Mouse (Mus musculus) heart, embryonic 13.5 days (tissue): ENCODE measurements around the gene Anapc11. TPM values are rescaled to one million over a fixed set of nuclear protein-coding genes. Genes with fewer than 3 reads are reported as not detected.
A peak's percentile ranks its signal among the peaks of the same experiment; 100 is the strongest.

Experiments used
- ATAC-seq: fragments of 200-750 bp; cut with Nextera tagmentation; 2 replicates; pipeline ENCODE4 v1.8.0; 2017; ENCODE audit warnings: moderate TSS enrichment; ENCODE audit not compliant: insufficient number of reproducible peaks, low FRiP score, low TSS enrichment; ENCODE audit errors: extremely low read depth
- H3K27ac ChIP-seq: fragments of 300-500 bp; sonication (generic); replicated peaks from 2 replicates; pipeline ENCODE4 v1.5.1; 2015; ENCODE audit warnings: moderate library complexity, mild to moderate bottlenecking, inconsistent platforms
- H3K27me3 ChIP-seq: fragments of 300-500 bp; sonication (generic); replicated peaks from 2 replicates; pipeline ENCODE4 v1.6.1; 2015; ENCODE audit warnings: mild to moderate bottlenecking, inconsistent platforms
- H3K36me3 ChIP-seq: fragments of 300-500 bp; sonication (generic); 2 replicates; pipeline ENCODE4 v1.6.1; 2015; ENCODE audit warnings: mild to moderate bottlenecking, inconsistent platforms
- H3K4me1 ChIP-seq: fragments of 300-500 bp; sonication (generic); 2 replicates; pipeline ENCODE4 v1.6.1; 2015; ENCODE audit warnings: inconsistent platforms
- H3K4me2 ChIP-seq: fragments of 300-500 bp; sonication (generic); 2 replicates; pipeline ENCODE4 v1.6.1; 2015; ENCODE audit warnings: inconsistent platforms, mild to moderate bottlenecking, moderate library complexity
- H3K4me3 ChIP-seq: fragments of 300-500 bp; sonication (generic); 2 replicates; pipeline ENCODE4 v1.5.1; 2015; ENCODE audit warnings: moderate library complexity, mild to moderate bottlenecking, inconsistent platforms
- H3K9ac ChIP-seq: fragments of 300-500 bp; sonication (generic); 2 replicates; pipeline ENCODE4 v1.6.1; 2015; ENCODE audit warnings: inconsistent platforms, mild to moderate bottlenecking, moderate library complexity
- H3K9me3 ChIP-seq: fragments of 300-500 bp; sonication (generic); 2 replicates; pipeline ENCODE4 v1.6.1; 2016; ENCODE audit warnings: inconsistent platforms
- WGBS: fragments of 180-500 bp; shearing (Covaris S2); methylation state at CpG from one replicate; pipeline ENCODE4 v1.1.7; 2015; ENCODE audit warnings: mixed read lengths; 5-methylcytosine and 5-hydroxymethylcytosine counted together
- polyA plus RNA-seq: library from polyadenylated mRNA; unstranded; fragments of >200 nt; fragmentation: Nextera tagmentation; extraction: Ambion mirVana; gene quantifications from 2 replicates; pipeline ENCODE4 v1.2.1, GENCODE M21; 2015

Anapc11 gene
- polyA plus RNA-seq, 1 experiment from 2014 or later = 174 TPM

DNA sequence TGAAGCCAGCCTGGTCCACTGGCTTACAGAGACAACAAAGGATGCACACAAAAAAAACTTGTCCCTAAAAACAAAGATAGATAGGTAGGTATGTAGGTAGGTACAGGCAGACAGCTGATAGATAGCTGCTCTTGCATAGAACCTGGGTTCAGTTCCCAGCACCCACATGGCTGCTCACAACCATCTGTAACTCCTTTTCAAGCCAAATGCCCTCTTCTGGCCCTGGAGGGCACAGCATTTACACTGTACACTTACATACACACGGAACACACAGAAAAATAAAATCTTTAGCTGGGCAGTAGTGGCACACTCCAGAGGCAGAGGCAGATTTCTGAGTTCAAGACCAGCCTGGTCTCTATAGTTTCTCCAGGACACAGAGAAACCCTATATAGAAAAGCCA lies 14.3 kb upstream of the Anapc11 start:
- Histone ChIP-seq H3K27me3 (no peaks in the 10 kb centered on the region), H3K27ac (no peak overlapping the region), H3K4me2 (no peak overlapping the region), H3K9me3 (peaks cover 5% of the 10 kb centered on the region), H3K4me1 (peaks cover 26% of the 10 kb centered on the region), H3K4me3 (no peak overlapping the region), H3K36me3 (peaks cover 71% of the 10 kb centered on the region), H3K9ac (no peak overlapping the region)
- 92% methylated on average over 1 of the region's 1 CpGs for WGBS
- ATAC-seq = no peak

DNA sequence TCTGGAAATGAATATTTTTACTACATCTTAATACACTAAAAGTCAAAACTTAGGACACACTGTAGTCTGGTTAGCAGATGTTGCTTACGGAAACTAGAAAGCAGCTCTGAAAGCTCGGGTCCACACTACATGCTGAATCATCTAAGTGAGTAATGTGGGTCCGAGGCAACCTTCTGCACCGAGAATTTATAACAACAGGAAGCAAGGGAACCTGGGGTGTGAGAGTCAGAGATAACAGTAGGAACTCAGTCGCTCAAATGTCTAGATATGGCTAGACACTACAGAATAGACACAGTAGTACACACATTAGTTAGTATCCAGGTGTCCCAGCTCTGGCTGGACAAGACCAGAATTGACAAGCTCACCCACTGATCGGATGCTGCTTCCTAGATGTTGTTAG lies 9.7 kb upstream of the Anapc11 start:
- Histone ChIP-seq H3K27me3 (no peaks in the 10 kb centered on the region), H3K4me1 (no peaks in the 10 kb centered on the region), H3K9me3 (peaks cover 5% of the 10 kb centered on the region), H3K36me3 (peaks cover 98% of the 10 kb centered on the region), H3K4me3 (no peak overlapping the region), H3K4me2 (no peak overlapping the region), H3K27ac (no peak overlapping the region), H3K9ac (no peak overlapping the region)
- WGBS = 75% methylated on average over 6 of the region's 6 CpGs
- no peak for ATAC-seq

DNA sequence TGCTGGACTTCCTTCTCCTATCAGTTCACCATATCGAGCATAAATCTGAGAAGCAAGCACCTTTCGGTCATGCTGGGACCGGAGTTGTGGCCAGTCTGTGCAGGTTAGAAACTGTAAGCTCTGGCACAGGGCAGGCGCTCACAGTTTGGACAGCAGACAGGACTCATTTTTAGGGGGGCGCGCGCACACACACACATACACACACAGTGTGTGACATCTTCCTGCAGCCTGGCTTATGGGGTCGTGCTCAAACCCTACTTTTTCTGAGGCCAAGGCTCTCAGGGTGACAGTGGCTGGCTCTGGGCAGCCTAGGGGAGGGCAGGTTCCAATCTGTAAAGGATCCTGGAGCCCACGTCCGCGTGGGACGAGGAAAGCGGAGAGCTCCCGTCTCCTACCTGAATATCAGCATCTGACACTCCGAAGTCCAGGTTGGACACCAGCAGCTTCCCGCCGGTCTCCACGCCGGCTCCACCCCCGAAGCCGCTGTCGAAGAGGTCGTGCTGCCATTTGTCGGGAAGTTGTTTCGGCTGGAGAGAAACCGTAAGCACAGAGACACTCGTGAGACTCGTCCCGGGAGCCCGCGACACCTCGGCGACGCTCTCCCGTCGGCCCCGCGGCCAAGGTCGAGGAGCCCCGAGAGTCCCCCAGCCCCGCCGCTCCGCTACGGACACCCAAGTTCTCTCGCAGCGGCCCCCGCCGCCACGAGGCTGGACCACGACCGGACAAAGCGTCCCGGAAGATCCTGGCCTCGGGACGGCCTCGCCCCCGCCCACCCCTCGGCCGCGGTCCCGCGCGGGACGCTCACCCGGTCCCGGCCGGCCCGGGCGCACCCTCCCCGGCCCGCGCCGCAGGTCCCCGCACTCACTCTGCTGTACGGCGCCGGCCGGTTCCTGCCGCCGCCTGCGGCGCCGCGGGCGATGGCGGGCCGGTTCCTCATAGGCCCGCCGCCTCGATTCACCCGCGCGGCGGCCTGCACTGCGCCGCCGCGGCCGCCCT lies 683 bp upstream of the Anapc11 start:
- H3K9me3 ChIP-seq = no peaks in the 10 kb centered on the region
- peaks cover 76% of the 10 kb centered on the region for H3K36me3 ChIP-seq
- peak overlapping the region; percentile 93 for H3K27ac ChIP-seq
- peaks cover 32% of the 10 kb centered on the region for H3K4me1 ChIP-seq
- peak; percentile 51 for ATAC-seq
- peak overlapping the region; percentile 99 for H3K4me3 ChIP-seq
- peak overlapping the region; percentile 85 for H3K4me2 ChIP-seq
- 3% methylated on average over 98 of the region's 99 CpGs for WGBS
- peak overlapping the region; percentile 100 for H3K9ac ChIP-seq
- H3K27me3 ChIP-seq = no peaks in the 10 kb centered on the region

DNA sequence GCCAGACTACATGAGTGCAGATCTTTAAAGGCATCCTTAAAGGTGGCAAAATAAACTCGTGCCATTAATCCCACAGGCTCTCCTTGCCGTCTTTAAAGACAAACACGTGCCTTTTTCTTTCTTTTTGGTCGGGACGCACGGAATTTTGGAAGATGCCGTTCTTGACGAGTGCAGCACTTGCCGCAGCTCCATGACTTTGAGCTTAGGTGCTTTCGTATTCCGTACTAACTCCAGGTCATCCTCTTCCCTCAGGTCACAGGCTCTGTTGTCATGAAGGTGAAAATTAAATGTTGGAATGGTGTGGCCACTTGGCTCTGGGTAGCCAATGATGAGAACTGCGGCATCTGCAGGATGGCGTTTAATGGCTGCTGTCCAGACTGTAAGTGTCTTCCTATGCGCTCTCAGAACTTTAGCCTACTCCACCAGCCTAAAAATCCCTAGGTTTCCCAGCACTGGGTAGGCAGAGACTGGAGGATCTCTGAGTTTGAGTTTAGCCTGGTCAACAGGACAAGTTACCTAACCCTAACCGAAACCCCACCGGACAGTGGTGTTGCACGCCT lies 849 bp downstream of the Anapc11 start:
- no peak for ATAC-seq
- H3K9ac ChIP-seq = peak overlapping the region; percentile 87
- peak overlapping the region; percentile 93 for H3K27ac ChIP-seq
- H3K9me3 ChIP-seq = no peaks in the 10 kb centered on the region
- H3K4me2 ChIP-seq = peak overlapping the region; percentile 85
- 46% methylated on average over 17 of the region's 17 CpGs for WGBS
- no peaks in the 10 kb centered on the region for H3K27me3 ChIP-seq
- H3K36me3 ChIP-seq = peaks cover 76% of the 10 kb centered on the region
- peaks cover 32% of the 10 kb centered on the region for H3K4me1 ChIP-seq
- H3K4me3 ChIP-seq = peak overlapping the region; percentile 99

DNA sequence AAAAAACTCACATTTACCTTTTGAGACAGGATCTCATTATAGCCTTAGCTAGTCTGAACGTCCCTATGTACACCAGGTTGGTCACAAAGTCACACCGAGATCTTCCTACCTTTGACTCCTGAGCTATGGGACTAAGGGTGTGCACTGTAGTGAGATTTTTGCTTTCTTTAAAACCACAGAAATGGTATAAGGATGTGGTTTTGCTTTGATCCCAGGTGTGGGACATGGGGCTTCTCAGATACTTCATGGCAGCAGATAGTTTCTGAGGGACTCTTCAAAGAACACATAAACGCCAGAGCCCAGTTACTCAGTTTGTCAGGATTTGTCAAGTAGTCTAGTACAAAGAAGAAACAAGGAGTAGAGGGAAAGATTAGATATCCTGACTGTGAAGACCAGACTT lies 2.5 kb downstream of the Anapc11 start:
- 88% methylated on average over 3 of the region's 3 CpGs for WGBS
- H3K4me3 ChIP-seq = no peak overlapping the region
- H3K9ac ChIP-seq = no peak overlapping the region
- H3K4me1 ChIP-seq = peaks cover 32% of the 10 kb centered on the region
- no peak overlapping the region for H3K27ac ChIP-seq
- H3K9me3 ChIP-seq = no peaks in the 10 kb centered on the region
- no peak for ATAC-seq
- H3K4me2 ChIP-seq = no peak overlapping the region
- peaks cover 76% of the 10 kb centered on the region for H3K36me3 ChIP-seq
- H3K27me3 ChIP-seq = no peaks in the 10 kb centered on the region

DNA sequence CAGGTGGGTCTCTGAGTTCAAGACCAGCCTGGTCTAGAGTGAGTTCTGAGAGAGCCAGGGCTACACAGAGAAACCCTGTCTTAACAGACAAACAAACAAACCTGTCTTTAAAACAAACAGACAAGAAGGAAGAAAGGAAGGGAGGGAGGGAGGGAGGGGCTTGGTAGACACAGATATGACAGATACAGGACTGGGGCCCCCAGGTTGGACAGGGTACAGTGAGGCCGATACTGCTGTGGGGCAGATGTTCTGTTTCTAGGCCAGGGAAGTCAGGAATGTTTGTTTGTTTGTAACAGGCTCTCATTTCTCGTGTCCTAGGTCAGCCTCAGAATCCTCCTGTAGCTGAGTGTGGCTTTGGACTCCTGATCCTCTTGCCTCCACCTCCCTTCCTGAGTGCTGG lies 5.3 kb downstream of the Anapc11 start:
- no peak overlapping the region for H3K4me3 ChIP-seq
- H3K9me3 ChIP-seq = no peaks in the 10 kb centered on the region
- H3K27ac ChIP-seq = no peak overlapping the region
- 67% methylated on average over 2 of the region's 2 CpGs for WGBS
- peaks cover 40% of the 10 kb centered on the region for H3K4me1 ChIP-seq
- H3K36me3 ChIP-seq = peaks cover 75% of the 10 kb centered on the region
- no peak overlapping the region for H3K4me2 ChIP-seq
- H3K9ac ChIP-seq = no peak overlapping the region
- H3K27me3 ChIP-seq = 0 out of 2 replicates have a peak, but pooled peaks cover 4% of the 10 kb centered on the region
- no peak for ATAC-seq

DNA sequence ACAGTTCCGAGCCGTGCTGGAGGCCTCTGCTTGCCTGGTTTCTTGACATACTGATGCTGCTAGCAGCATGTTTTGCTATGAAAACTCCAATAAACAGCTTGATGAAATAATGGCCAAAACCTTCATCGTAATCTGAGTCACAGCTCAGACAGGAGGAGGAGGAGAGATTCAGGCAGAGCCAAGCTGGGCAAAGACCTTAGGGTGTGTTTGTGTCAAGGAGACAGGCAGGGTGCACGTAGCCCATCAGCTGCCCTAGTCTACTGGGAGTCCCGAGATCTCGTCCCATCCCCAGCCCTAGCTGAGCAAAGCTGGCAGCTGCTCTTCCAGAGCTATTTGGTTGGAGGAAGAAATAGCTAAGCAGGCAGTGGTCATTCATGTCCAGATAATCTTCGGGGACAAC lies 7.4 kb downstream of the Anapc11 start:
- Histone ChIP-seq H3K4me3 (no peak overlapping the region), H3K36me3 (peaks cover 75% of the 10 kb centered on the region), H3K27me3 (0 out of 2 replicates have a peak, but pooled peaks cover 12% of the 10 kb centered on the region), H3K4me1 (peaks cover 39% of the 10 kb centered on the region), H3K9me3 (no peaks in the 10 kb centered on the region), H3K27ac (no peak overlapping the region), H3K4me2 (no peak overlapping the region), H3K9ac (peak overlapping the region; percentile 2; the same call in 1 of the 2 replicates)
- WGBS = 88% methylated on average over 7 of the region's 7 CpGs
- no peak for ATAC-seq

DNA sequence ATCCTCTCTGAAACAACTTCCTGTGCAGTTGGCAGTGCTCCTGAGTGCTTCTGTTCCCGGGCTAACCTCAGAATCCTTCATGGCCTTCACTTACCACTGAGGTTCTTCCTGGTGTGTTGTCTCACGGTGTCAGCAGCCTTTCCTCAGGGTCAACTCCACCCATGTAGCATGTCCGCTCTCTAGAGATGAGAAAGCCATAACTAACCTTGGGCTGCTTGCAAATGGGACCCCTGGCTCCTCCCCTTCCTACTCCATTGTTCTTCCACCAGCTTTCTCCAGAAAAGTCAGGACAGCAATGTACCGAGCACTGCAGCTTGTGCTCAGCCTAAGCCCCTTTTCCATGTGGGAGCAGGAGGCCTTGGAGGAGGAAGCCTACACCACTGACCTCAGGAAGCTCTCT lies 8.5 kb downstream of the Anapc11 start:
- Histone ChIP-seq H3K36me3 (peaks cover 75% of the 10 kb centered on the region), H3K27ac (peak overlapping the region; percentile 12; the same call in 1 of the 2 replicates), H3K27me3 (0 out of 2 replicates have a peak, but pooled peaks cover 12% of the 10 kb centered on the region), H3K9ac (no peak overlapping the region), H3K4me1 (peaks cover 39% of the 10 kb centered on the region), H3K9me3 (no peaks in the 10 kb centered on the region), H3K4me3 (no peak overlapping the region), H3K4me2 (no peak overlapping the region)
- ATAC-seq = no peak
- WGBS = 71% methylated on average over 4 of the region's 4 CpGs

DNA sequence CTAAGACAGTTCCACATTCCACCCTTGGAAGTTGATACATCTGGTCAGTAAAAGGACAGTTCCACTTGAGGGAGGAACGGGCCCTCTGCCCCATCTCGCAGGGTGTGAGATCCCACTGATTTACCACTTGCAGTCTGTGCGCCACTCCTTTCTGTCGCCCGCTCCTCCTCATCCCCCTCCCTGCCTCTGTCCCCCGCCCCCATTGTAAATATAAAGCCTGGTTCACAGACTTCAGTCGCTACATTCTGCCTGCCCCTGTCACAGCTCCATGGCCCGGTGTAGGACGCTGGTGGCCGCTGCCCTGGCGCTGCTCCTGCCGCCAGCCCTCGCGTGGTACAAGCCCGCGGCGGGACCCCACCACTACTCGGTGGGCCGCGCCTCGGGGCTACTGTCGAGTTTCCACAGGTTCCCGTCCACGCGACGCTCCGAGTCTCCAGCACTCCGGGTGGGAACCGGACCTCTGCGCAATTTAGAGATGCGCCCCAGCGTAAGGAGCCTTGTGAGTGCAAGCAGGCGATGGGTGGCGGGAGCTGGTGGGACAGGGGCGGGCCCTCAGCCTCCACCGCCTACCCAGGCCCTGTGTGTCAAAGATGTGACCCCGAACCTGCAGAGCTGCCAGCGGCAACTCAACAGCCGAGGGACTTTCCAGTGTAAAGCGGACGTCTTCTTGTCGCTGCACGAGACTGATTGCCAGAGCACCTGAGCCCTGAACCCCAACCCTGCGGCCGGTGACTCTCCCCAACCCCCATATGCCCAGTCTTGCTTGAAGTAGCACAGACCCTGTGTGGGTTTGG lies 10.2 kb downstream of the Anapc11 start, which contains the start of gene Npb:
TSS of gene Npb (plus strand) at position 237 of the 794 bp plus-strand sequence.
- Histone ChIP-seq H3K9me3 (no peaks in the 10 kb centered on the region), H3K9ac (peak within 1 kb of the TSS; percentile 84), H3K27me3 (0 out of 2 replicates have a peak, but pooled peaks cover 12% of the 10 kb centered on the region), H3K27ac (peak within 1 kb of the TSS; percentile 66), H3K36me3 (peaks cover 75% of the 10 kb centered on the region), H3K4me2 (peak within 1 kb of the TSS; percentile 80), H3K4me3 (peak within 1 kb of the TSS; percentile 48), H3K4me1 (peaks cover 39% of the 10 kb centered on the region)
- WGBS = 6% methylated on average over 45 of the region's 45 CpGs
- no peak for ATAC-seq

DNA sequence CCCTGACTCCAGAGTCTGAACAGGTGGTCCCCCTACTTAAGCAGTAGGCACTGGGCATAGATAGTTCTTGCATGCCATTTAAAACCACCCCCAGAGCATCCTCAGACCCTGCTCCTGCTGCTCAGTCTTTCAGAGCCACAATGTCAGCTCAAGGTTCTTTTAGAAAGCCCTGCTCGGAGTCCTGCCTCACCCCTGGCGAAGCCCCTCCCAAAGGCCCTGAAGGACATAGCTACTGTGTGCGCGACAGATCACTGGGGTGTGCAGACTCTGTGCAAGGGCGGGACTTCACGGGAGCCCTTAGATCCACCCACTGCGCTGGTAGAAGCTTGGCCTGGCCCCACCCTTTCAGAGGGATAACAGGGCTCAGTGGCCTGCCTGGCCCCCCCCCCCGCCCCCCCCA lies 11.0 kb downstream of the Anapc11 start:
- Histone ChIP-seq H3K27me3 (0 out of 2 replicates have a peak, but pooled peaks cover 12% of the 10 kb centered on the region), H3K9ac (peak overlapping the region; percentile 84), H3K9me3 (no peaks in the 10 kb centered on the region), H3K36me3 (peaks cover 75% of the 10 kb centered on the region), H3K4me1 (peaks cover 39% of the 10 kb centered on the region), H3K4me2 (peak overlapping the region; percentile 80), H3K27ac (peak overlapping the region; percentile 66), H3K4me3 (peak overlapping the region; percentile 48)
- WGBS = 26% methylated on average over 8 of the region's 8 CpGs
- ATAC-seq = peak; percentile 52; the same call in 1 of the 2 replicates
